Mouse (Mus musculus): ENCODE measurements at regions not wholly inside any gene's neighbourhood (a gene's known extent, or its start where the extent isn't known, plus 50 kb on each side); places are given as distances from the start of the nearest gene placed in this dataset.

- DNase-seq, result no peak
These were observed 53.5 kb upstream of the Osbpl8 start for GRCm38 (mm10) chr10:111111020-111111419.

DNA sequence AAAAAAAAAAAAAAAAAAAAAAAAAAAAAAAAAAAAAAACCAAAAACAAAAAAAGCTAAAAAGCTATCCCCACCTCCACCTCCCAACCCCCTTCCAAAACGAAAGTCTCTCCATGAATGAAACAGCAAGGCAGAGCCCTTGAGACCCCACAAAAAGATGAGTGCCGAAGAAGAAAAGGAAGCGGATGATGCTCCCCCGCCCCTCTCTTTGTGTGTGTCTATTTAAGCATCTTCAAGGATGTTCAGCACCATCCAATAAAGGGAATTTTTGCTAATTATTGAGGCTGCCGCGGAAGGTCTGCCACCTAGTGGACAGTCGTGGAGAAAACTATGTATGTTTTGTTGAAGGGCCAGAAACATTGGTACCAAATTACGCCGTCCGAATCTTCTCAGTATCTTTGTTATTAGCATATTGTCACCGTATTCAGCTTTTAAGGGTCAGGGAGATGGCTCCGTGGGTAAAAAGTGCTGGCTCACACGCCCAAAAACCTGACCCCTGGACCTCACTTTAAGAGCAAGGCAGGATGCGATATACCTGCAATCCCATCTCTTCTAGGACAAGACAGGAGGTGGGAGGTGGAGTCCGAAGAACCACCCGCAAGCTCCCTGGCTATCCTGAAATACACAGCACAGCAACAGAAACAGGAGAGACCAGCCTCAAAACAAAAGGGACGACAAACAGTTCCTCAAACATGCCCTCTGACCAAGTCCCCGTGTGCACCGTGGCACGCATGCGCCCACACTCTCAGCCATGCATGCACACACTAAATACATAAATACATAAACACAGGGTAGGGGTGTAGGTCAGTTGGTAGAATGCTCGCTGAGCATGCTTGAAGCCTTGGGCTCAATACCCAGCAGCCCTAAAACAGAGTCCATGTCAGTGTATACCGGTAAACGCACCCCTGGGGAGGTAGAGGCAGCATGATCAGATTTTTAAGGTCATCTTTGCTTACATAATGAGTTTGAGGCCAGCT, 55.6 kb upstream of the Osbpl8 start:
- no peak for DNase-seq

- no peak for DNase-seq
These were observed 56.7 kb upstream of the Osbpl8 start for GRCm38 (mm10) chr10:111107852-111108251.

GRCm38 (mm10) chr10:111107387-111107786, 57.2 kb upstream of the Osbpl8 start:
- peak; percentile 66 for DNase-seq

- peak; percentile 73 for DNase-seq
These were observed 58.1 kb upstream of the Osbpl8 start for GRCm38 (mm10) chr10:111106411-111106810.

- no peak for DNase-seq
These were observed 58.9 kb upstream of the Osbpl8 start for GRCm38 (mm10) chr10:111105662-111106061.

DNA sequence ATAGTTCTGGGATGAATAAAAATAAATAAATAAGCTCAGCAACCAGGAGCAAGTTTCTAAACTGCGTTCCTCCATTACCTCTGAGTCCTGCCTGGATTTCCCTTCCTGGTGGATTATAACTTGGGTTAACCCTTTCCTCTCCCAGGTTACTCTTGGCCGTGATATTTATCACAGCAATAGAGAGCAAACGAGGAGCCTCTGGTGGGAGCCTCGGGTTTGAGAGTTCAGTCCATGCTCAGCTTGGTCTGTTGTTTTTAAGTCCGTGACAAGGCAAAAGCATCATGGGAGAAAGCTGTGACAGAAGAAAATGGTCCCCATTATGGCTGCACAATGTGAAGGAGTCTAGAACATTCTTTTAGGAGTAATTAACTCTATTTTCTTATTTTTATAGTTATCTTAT, 61.0 kb upstream of the Osbpl8 start:
- DNase-seq, result no peak

GRCm38 (mm10) chr10:111103086-111103485, 61.5 kb upstream of the Osbpl8 start:
- no peak for DNase-seq

- peak; percentile 72 for DNase-seq
These were observed 62.4 kb upstream of the Osbpl8 start for GRCm38 (mm10) chr10:111101901-111102761.

- DNase-seq, result peak; percentile 58
These were observed 64.6 kb upstream of the Osbpl8 start for GRCm38 (mm10) chr10:111099812-111100464.

DNA sequence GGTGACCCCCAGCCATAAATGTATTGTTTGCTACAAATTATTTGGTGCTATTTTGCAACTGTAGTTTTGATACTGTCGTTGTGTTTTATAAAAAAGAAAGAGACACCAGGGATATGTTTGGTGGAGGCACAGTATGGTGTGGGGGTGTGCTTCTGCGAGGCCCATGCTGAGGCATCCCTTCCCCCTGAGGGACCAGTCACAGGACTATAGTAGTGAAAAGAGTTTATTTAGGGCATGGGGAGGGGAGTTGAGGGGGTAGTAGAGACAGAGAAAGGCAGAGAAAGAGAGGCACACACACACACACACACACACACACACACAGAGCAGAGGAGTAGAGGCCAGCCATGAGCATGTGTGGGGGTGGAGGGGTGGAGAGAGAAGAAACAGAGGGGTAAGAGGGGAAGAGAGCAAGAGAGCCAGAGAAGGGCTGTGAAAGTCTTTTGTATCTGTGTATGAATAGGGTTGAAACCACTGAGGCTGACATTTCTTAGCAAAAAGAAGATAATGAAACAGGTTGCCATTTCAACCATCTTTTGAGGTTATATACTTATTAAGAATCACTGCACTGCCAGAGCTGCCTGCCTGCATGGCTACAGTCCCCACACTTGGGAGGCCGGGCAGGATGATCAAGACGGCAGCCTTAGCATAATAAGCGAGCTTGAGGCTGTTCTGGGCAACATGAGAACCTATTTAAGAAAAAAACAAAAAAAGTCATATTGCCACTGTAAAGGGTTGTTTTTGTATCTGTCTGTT, 65.3 kb upstream of the Osbpl8 start:
- no peak for DNase-seq

- DNase-seq, result no peak
These were observed 67.3 kb upstream of the Osbpl8 start for GRCm38 (mm10) chr10:111097245-111097644.

DNA sequence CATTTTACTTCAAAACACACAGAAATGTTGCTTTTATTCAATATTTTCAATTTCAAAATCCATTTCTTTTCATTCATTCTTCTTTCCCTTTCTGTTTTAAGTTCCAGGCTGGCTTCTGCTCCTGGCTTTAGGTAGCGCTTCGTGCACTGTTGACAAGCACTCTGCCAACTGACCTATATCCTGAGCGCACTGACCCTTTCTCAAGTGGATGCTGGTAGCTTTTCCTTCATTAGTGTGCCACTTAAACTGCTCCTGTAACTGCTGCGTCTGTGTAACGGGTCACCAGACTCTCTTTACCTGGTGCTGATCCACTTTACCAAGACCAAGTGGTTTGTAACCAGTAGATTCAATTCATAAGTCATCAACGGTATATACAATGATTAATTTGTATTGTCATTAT, 67.7 kb upstream of the Osbpl8 start:
- DNase-seq, result no peak

DNA sequence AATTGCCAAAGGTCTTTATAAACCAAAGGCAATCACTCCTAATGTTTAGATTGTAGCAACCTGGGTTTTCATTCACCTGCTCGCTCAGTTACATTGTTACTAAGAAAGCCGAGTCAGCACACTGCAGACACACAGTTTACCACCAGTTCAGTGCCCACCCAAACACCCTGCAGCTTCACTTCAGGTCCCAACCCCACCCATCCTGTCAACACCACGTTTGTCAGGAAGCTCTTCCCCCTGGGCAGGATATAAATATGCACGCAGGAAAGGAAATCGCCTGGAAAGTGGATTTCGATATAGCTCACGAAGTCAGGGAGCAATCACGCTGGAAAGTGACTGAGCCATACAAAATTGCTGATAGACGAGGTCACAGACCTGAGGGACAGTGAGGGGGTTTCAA, 70.1 kb upstream of the Osbpl8 start:
- no peak for DNase-seq

GRCm38 (mm10) chr10:111089382-111089781, 75.2 kb upstream of the Osbpl8 start:
- DNase-seq, result no peak

GRCm38 (mm10) chr10:111085561-111085960, 75.6 kb upstream of the Zdhhc17 start:
- no peak for DNase-seq

DNA sequence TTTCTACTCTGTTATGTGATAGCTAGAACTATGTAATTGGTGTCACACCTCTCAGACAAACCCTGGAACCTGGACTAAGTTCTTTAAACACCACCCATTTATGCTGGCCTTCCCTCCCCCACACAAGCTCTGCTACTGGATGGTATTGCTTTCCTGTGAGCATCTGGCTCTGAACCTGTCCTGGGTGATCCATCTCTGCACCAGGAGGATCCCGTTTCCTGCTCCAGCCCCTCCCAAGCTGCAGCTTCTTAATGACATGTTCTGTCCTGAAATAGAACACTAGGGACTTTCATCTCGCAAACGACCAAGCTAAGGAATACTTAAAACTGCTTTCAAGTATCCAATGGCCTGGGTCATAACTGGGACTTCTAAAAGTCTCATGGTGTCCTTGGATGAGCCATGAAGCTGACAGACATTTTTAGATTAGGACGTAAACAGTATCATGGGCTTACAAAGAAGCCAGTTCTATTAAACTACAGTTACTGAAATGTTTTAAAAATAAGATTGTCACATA, 74.4 kb upstream of the Zdhhc17 start:
- no peak for DNase-seq

DNA sequence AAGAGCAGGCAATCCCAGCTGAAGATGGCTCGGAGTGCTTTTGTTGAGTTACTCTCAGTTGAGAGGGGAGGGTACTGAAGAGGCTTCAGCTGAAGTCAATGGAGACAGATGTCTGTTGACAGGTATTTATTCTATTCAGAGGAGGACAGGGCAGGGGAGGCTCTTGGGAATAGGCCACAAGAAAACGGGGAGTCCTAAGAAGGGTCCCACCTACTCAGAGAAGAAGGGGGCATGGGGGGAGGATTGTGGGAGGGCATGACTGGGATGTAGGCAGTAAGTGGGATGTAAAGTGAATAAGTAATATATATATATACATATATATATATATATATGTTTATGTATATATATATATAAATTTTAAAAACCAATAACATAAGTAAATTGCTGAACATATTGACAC, 73.9 kb upstream of the Zdhhc17 start:
- no peak for DNase-seq

DNA sequence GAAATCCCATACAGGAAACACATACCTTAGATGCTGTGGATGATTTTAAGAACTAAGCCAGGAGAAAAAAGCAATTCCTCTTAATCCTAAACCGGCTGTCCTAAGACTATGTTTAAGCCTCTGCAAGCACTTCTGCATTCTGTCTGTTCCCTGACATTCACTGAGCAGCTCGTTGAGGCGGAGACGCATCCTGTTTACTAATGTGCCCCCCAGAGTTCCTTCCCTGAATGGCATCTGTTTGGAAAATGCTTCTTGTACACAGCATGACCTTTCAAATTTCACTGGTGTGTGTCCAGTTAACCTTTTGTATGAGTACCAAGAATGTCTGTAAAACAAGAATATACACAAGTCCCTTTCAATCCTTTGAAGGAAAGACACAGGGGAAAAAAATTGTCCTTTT, 73.4 kb upstream of the Zdhhc17 start:
- no peak for DNase-seq

GRCm38 (mm10) chr10:111080322-111080721, 70.4 kb upstream of the Zdhhc17 start:
- DNase-seq, result no peak

DNA sequence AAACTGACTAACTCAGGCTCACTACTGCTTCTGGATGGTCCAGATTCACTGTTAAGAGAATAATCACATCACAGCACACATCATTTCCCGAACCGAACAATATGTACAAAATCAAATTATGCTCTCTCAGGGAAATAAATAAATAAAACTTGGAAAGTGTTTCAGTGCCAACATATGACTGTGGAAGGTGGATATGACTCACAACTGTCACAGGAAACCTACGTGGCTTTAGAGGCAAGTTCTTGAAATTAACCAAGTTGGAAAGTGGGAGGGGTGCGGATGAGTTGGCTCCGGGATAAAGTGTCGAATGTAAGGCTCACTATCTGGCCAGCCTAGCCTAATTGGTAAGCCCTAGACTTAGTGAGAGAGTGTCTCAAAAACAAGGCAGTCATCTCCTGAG, 69.1 kb upstream of the Zdhhc17 start:
- DNase-seq, result no peak

- no peak for DNase-seq
These were observed 67.7 kb upstream of the Zdhhc17 start for GRCm38 (mm10) chr10:111077632-111078031.

Data from kidney, adult 11 months (tissue).